Mouse (Mus musculus): Measurements from ENCODE around the gene Gm20388. TPM values are rescaled to one million over a fixed set of nuclear protein-coding genes. Genes with fewer than 3 reads are reported as not detected.

Gm20388 gene
- total and polyA plus RNA-seq, 3 experiments, result 0.02 to 0.05 TPM; not detected in 1

GRCm38 (mm10) chr8:122697181-122697581, 2786.5 kb downstream of the Gm20388 start:
- H3K4me1 ChIP-seq (ENCODE audit: insufficient read depth, low read depth, low read length), result peaks cover 96% of the 10 kb centered on the region
- H3K4me3 ChIP-seq (ENCODE audit: low read depth, low read length), result peak overlapping the region; percentile 77
- H3K27me3 ChIP-seq (ENCODE audit: insufficient read depth, low read length), result no peaks in the 10 kb centered on the region
- TF ChIP-seq CTCF (IDR thresholded peaks at IDR 0.05; ENCODE audit: low read depth, low read length) (peak; percentile 96), TAL1 (conservative IDR thresholded peaks at IDR 0.05; ENCODE audit: low read depth, low read length) (no peak)
- no peaks in the 10 kb centered on the region for H3K9me3 ChIP-seq (replicated peaks)
- H3K36me3 ChIP-seq (replicated peaks), result peaks cover 61% of the 10 kb centered on the region
- DNase-seq (ENCODE audit: low spot score) (no peak), ATAC-seq (ENCODE audit: extremely low read depth, insufficient number of reproducible peaks, low FRiP score, poor library complexity, severe bottlenecking) (no peak)

GRCm38 (mm10) chr8:122697586-122697985, 2786.9 kb downstream of the Gm20388 start:
- Histone ChIP-seq H3K4me1 (ENCODE audit: insufficient read depth, low read depth, low read length) (peaks cover 96% of the 10 kb centered on the region), H3K4me3 (ENCODE audit: low read depth, low read length) (peak overlapping the region; percentile 77), H3K36me3 (replicated peaks) (peaks cover 57% of the 10 kb centered on the region), H3K27me3 (ENCODE audit: insufficient read depth, low read length) (no peaks in the 10 kb centered on the region), H3K9me3 (replicated peaks) (no peaks in the 10 kb centered on the region)
- no peak for DNase-seq (ENCODE audit: low spot score)
- no peak for ATAC-seq (ENCODE audit: extremely low read depth, insufficient number of reproducible peaks, low FRiP score, poor library complexity, severe bottlenecking)
- TF ChIP-seq GATA2 (IDR thresholded peaks at IDR 0.05; ENCODE audit: borderline replicate concordance, low read depth, low read length), result no peak
- no peak for TF ChIP-seq CTCF (IDR thresholded peaks at IDR 0.05; ENCODE audit: low read depth, low read length)
- no peak for TF ChIP-seq POLR2AphosphoS5 (IDR thresholded peaks at IDR 0.05; ENCODE audit: insufficient replicate concordance, low read depth, low read length)
- no peak for TF ChIP-seq GATA1 (IDR thresholded peaks at IDR 0.05; ENCODE audit: borderline replicate concordance, low read length)
- TF ChIP-seq TAL1 (conservative IDR thresholded peaks at IDR 0.05; ENCODE audit: low read depth, low read length), result no peak

GRCm38 (mm10) chr8:122698254-122698768, 2787.7 kb downstream of the Gm20388 start:
- H3K36me3 ChIP-seq (replicated peaks), result peaks cover 50% of the 10 kb centered on the region
- H3K9me3 ChIP-seq (replicated peaks), result no peaks in the 10 kb centered on the region
- H3K27me3 ChIP-seq (ENCODE audit: insufficient read depth, low read length), result no peaks in the 10 kb centered on the region
- H3K4me1 ChIP-seq (ENCODE audit: insufficient read depth, low read depth, low read length), result peaks cover 96% of the 10 kb centered on the region
- TF ChIP-seq GATA1 (IDR thresholded peaks at IDR 0.05; ENCODE audit: borderline replicate concordance, low read length) (no peak), TAL1 (conservative IDR thresholded peaks at IDR 0.05; ENCODE audit: low read depth, low read length) (no peak), POLR2AphosphoS5 (IDR thresholded peaks at IDR 0.05; ENCODE audit: insufficient replicate concordance, low read depth, low read length) (no peak), CTCF (IDR thresholded peaks at IDR 0.05; ENCODE audit: low read depth, low read length) (no peak), GATA2 (IDR thresholded peaks at IDR 0.05; ENCODE audit: borderline replicate concordance, low read depth, low read length) (no peak)
- ATAC-seq (ENCODE audit: extremely low read depth, insufficient number of reproducible peaks, low FRiP score, poor library complexity, severe bottlenecking) (no peak), DNase-seq (ENCODE audit: low spot score) (no peak)
- peak overlapping the region; percentile 77 for H3K4me3 ChIP-seq (ENCODE audit: low read depth, low read length)

GRCm38 (mm10) chr8:122699005-122699492, 2788.4 kb downstream of the Gm20388 start, which contains the start of gene Cbfa2t3:
TSS of gene Cbfa2t3 (minus strand) at chr8:122699109.
- ATAC-seq (ENCODE audit: extremely low read depth, insufficient number of reproducible peaks, low FRiP score, poor library complexity, severe bottlenecking), result peak; percentile 55
- Histone ChIP-seq H3K36me3 (replicated peaks) (peaks cover 43% of the 10 kb centered on the region), H3K27me3 (ENCODE audit: insufficient read depth, low read length) (no peaks in the 10 kb centered on the region), H3K9me3 (replicated peaks) (no peaks in the 10 kb centered on the region), H3K4me1 (ENCODE audit: insufficient read depth, low read depth, low read length) (peaks cover 96% of the 10 kb centered on the region), H3K4me3 (ENCODE audit: low read depth, low read length) (peak within 1 kb of the TSS; percentile 77)
- DNase-seq (ENCODE audit: low spot score), result peak; percentile 78
- TF ChIP-seq GATA1 (IDR thresholded peaks at IDR 0.05; ENCODE audit: borderline replicate concordance, low read length) (no peak), TAL1 (conservative IDR thresholded peaks at IDR 0.05; ENCODE audit: low read depth, low read length) (peak; percentile 92)

- TF ChIP-seq GATA2 (IDR thresholded peaks at IDR 0.05; ENCODE audit: borderline replicate concordance, low read depth, low read length), result no peak
- TF ChIP-seq CTCF (IDR thresholded peaks at IDR 0.05; ENCODE audit: low read depth, low read length), result no peak
- TF ChIP-seq TAL1 (conservative IDR thresholded peaks at IDR 0.05; ENCODE audit: low read depth, low read length), result peak; percentile 91
- no peak for TF ChIP-seq GATA1 (IDR thresholded peaks at IDR 0.05; ENCODE audit: borderline replicate concordance, low read length)
- ATAC-seq (ENCODE audit: extremely low read depth, insufficient number of reproducible peaks, low FRiP score, poor library complexity, severe bottlenecking) (peak; percentile 70), DNase-seq (ENCODE audit: low spot score) (peak; percentile 88)
- Histone ChIP-seq H3K36me3 (replicated peaks) (peaks cover 27% of the 10 kb centered on the region), H3K4me3 (ENCODE audit: low read depth, low read length) (peak overlapping the region; percentile 58; the same call in 1 of the 2 replicates), H3K9me3 (replicated peaks) (no peaks in the 10 kb centered on the region), H3K4me1 (ENCODE audit: insufficient read depth, low read depth, low read length) (peaks cover 96% of the 10 kb centered on the region), H3K27me3 (ENCODE audit: insufficient read depth, low read length) (no peaks in the 10 kb centered on the region)
Measured at GRCm38 (mm10) chr8:122700628-122701027, 2790.0 kb downstream of the Gm20388 start.

- Histone ChIP-seq H3K4me3 (ENCODE audit: low read depth, low read length) (peak overlapping the region; percentile 63; the same call in 1 of the 2 replicates), H3K9me3 (replicated peaks) (no peaks in the 10 kb centered on the region)
- DNase-seq (ENCODE audit: low spot score), result no peak
Measured at GRCm38 (mm10) chr8:122701441-122702185, 2791.0 kb downstream of the Gm20388 start.

More at GRCm38 (mm10) chr8:122701441-122702185, 2791.0 kb downstream of the Gm20388 start:
- Histone ChIP-seq H3K4me1 (ENCODE audit: insufficient read depth, low read depth, low read length) (peaks cover 96% of the 10 kb centered on the region), H3K36me3 (replicated peaks) (peaks cover 17% of the 10 kb centered on the region), H3K27me3 (ENCODE audit: insufficient read depth, low read length) (no peaks in the 10 kb centered on the region)
- ATAC-seq (ENCODE audit: extremely low read depth, insufficient number of reproducible peaks, low FRiP score, poor library complexity, severe bottlenecking), result no peak
- TF ChIP-seq CTCF (IDR thresholded peaks at IDR 0.05; ENCODE audit: low read depth, low read length) (no peak), POLR2AphosphoS5 (IDR thresholded peaks at IDR 0.05; ENCODE audit: insufficient replicate concordance, low read depth, low read length) (no peak), GATA1 (IDR thresholded peaks at IDR 0.05; ENCODE audit: borderline replicate concordance, low read length) (no peak), TAL1 (conservative IDR thresholded peaks at IDR 0.05; ENCODE audit: low read depth, low read length) (no peak), GATA2 (IDR thresholded peaks at IDR 0.05; ENCODE audit: borderline replicate concordance, low read depth, low read length) (no peak)

Measured in G1E (cell line).